Mouse (Mus musculus): ENCODE data around the gene Ier5l. TPM values are rescaled to one million over a fixed set of nuclear protein-coding genes. Genes with fewer than 3 reads are reported as not detected.

Gene Ier5l
- polyA plus RNA-seq, 1 experiment, result 2.5 TPM

GRCm38 (mm10) chr2:30440211-30440700 lies 33.8 kb downstream of the Ier5l start:
- peaks cover 43% of the 10 kb centered on the region for H3K4me1 ChIP-seq (ENCODE audit: control insufficient read depth, insufficient read depth, insufficient read length, low read length)
- peak overlapping the region; percentile 99 for H3K27ac ChIP-seq (replicated peaks; ENCODE audit: low read depth, low read length)
- H3K4me3 ChIP-seq (ENCODE audit: insufficient read depth, low read depth, low read length), result no peak overlapping the region

GRCm38 (mm10) chr2:30439631-30440030 lies 34.4 kb downstream of the Ier5l start:
- Histone ChIP-seq H3K27ac (replicated peaks; ENCODE audit: low read depth, low read length) (peak overlapping the region; percentile 99), H3K4me1 (ENCODE audit: control insufficient read depth, insufficient read depth, insufficient read length, low read length) (peaks cover 37% of the 10 kb centered on the region), H3K4me3 (ENCODE audit: insufficient read depth, low read depth, low read length) (no peak overlapping the region)

- no peak overlapping the region for H3K4me3 ChIP-seq (ENCODE audit: insufficient read depth, low read depth, low read length)
- peaks cover 22% of the 10 kb centered on the region for H3K4me1 ChIP-seq (ENCODE audit: control insufficient read depth, insufficient read depth, insufficient read length, low read length)
- no peak overlapping the region for H3K27ac ChIP-seq (replicated peaks; ENCODE audit: low read depth, low read length)
Measured at GRCm38 (mm10) chr2:30437791-30438190, 36.2 kb downstream of the Ier5l start.

- H3K4me3 ChIP-seq (ENCODE audit: insufficient read depth, low read depth, low read length), result no peak overlapping the region
- H3K4me1 ChIP-seq (ENCODE audit: control insufficient read depth, insufficient read depth, insufficient read length, low read length), result peaks cover 14% of the 10 kb centered on the region
- H3K27ac ChIP-seq (replicated peaks; ENCODE audit: low read depth, low read length), result no peak overlapping the region
Measured at GRCm38 (mm10) chr2:30436809-30437208, 37.2 kb downstream of the Ier5l start.

- no peak overlapping the region for H3K27ac ChIP-seq (replicated peaks; ENCODE audit: low read depth, low read length)
- H3K4me3 ChIP-seq (ENCODE audit: insufficient read depth, low read depth, low read length), result no peak overlapping the region
- H3K4me1 ChIP-seq (ENCODE audit: control insufficient read depth, insufficient read depth, insufficient read length, low read length), result peaks cover 12% of the 10 kb centered on the region
Measured at GRCm38 (mm10) chr2:30436156-30436545, 37.9 kb downstream of the Ier5l start.

- H3K27ac ChIP-seq (replicated peaks; ENCODE audit: low read depth, low read length), result no peak overlapping the region
- H3K4me3 ChIP-seq (ENCODE audit: insufficient read depth, low read depth, low read length), result no peak overlapping the region
- H3K4me1 ChIP-seq (ENCODE audit: control insufficient read depth, insufficient read depth, insufficient read length, low read length), result peaks cover 9% of the 10 kb centered on the region
Measured at GRCm38 (mm10) chr2:30435326-30436155, 38.5 kb downstream of the Ier5l start.

GRCm38 (mm10) chr2:30429156-30429555 lies 44.9 kb downstream of the Ier5l start:
- Histone ChIP-seq H3K27ac (replicated peaks; ENCODE audit: low read depth, low read length) (peak overlapping the region; percentile 42), H3K4me3 (ENCODE audit: insufficient read depth, low read depth, low read length) (no peak overlapping the region), H3K4me1 (ENCODE audit: control insufficient read depth, insufficient read depth, insufficient read length, low read length) (peaks cover 12% of the 10 kb centered on the region)

Other genes starting within 250 kb of the Ier5l start
- gene Lrrc8a, start 236.5 kb downstream of the Ier5l start, polyA plus RNA-seq (2012; ENCODE audit: insufficient read depth, insufficient read length, missing spikeins), result 11.9 and 14.8 TPM in 2 replicates
- not detected in 2 replicates for gene Gm28035, start 233.7 kb downstream of the Ier5l start, polyA plus RNA-seq (2012; ENCODE audit: insufficient read depth, insufficient read length, missing spikeins)
- gene Phyhd1, start 208.0 kb downstream of the Ier5l start, polyA plus RNA-seq (2012; ENCODE audit: insufficient read depth, insufficient read length, missing spikeins), result 16.2 and 19.3 TPM in 2 replicates
- gene Gm28038, start 193.2 kb downstream of the Ier5l start, polyA plus RNA-seq (2012; ENCODE audit: insufficient read depth, insufficient read length, missing spikeins), result not detected in 2 replicates
- gene Dolk, start 187.9 kb downstream of the Ier5l start, polyA plus RNA-seq (2012; ENCODE audit: insufficient read depth, insufficient read length, missing spikeins), result 37.8 and 40.5 TPM in 2 replicates
- 10.9 and 19.5 TPM in 2 replicates for gene Nup188, start 187.8 kb downstream of the Ier5l start, polyA plus RNA-seq (2012; ENCODE audit: insufficient read depth, insufficient read length, missing spikeins)
- gene Sh3glb2, start 114.9 kb downstream of the Ier5l start, polyA plus RNA-seq (2012; ENCODE audit: insufficient read depth, insufficient read length, missing spikeins), result 66.4 and 76.9 TPM in 2 replicates
- 77.1 and 78.5 TPM in 2 replicates for gene Miga2, start 110.0 kb downstream of the Ier5l start, polyA plus RNA-seq (2012; ENCODE audit: insufficient read depth, insufficient read length, missing spikeins)
- gene Dolpp1, start 82.0 kb downstream of the Ier5l start, polyA plus RNA-seq (2012; ENCODE audit: insufficient read depth, insufficient read length, missing spikeins), result 10.4 and 13.8 TPM in 2 replicates
- gene Crat, start 58.4 kb downstream of the Ier5l start, polyA plus RNA-seq (2012; ENCODE audit: insufficient read depth, insufficient read length, missing spikeins), result 378 and 560 TPM in 2 replicates
- gene Ptpa, start 58.2 kb downstream of the Ier5l start, polyA plus RNA-seq (2012; ENCODE audit: insufficient read depth, insufficient read length, missing spikeins), result 83.8 and 94.3 TPM in 2 replicates
- not detected in 2 replicates for gene Cstad, start 120.8 kb upstream of the Ier5l start, polyA plus RNA-seq (2012; ENCODE audit: insufficient read depth, insufficient read length, missing spikeins)